Mouse (Mus musculus): ENCODE results near the gene Anxa6. TPM values are rescaled to one million over a fixed set of nuclear protein-coding genes. Genes with fewer than 3 reads are reported as not detected.

Gene Anxa6
- total and polyA plus RNA-seq, 3 experiments = 47.0 to 49.4 TPM; not detected in 1

DNA sequence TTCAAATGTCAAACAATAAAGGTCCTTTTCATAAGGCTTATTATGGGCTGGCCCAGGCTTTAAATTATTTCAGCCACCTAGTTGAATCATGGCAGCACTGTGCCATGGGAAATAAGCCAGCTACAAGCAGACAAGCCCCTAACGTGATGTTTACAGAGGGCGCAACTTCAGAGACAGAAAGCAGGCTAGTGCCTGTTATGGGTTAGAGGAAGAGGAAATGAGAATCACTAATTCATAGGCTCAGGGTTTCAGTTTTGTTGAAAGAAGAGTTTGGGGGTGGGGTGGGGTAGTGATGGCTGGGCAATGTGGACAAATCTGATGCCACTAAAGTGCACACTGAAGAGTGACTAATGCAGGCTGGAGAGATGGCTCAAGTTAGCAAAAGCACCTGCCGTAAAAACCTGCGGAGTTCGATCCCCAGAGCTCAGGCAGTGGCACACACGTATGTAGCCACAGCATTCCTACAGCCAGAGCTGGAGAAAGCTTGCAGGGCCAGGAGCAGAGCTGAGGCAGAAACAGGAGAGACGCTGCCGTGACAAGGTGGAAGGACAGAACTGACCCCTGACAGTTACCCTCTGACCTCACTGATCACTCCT lies 44.4 kb downstream of the Anxa6 start:
- no peaks in the 10 kb centered on the region for H3K9me3 ChIP-seq (replicated peaks; ENCODE audit: insufficient read depth, low read length)
- no peak overlapping the region for H3K9ac ChIP-seq (ENCODE audit: control insufficient read depth, low read depth, low read length, poor library complexity, severe bottlenecking)
- no peaks in the 10 kb centered on the region for H3K27me3 ChIP-seq (ENCODE audit: control insufficient read depth in 1 of 2, insufficient read depth in 2 of 2, low read length in 2 of 2)
- H3K27ac ChIP-seq (ENCODE audit: control insufficient read depth, low read depth, low read length) = no peak overlapping the region
- H3K4me3 ChIP-seq (ENCODE audit: control insufficient read depth in 1 of 2, insufficient read depth in 1 of 2, low read depth in 2 of 2, low read length in 2 of 2) = no peak overlapping the region
- no peaks in the 10 kb centered on the region for H3K4me1 ChIP-seq (ENCODE audit: control insufficient read depth in 1 of 2, insufficient read depth in 2 of 2, low read length in 2 of 2)
- no peaks in the 10 kb centered on the region for H3K36me3 ChIP-seq (ENCODE audit: control insufficient read depth in 1 of 2, insufficient read depth in 2 of 2, low read length in 2 of 2)
- no peak for DNase-seq (ENCODE audit: low read depth, low spot score)
- TF ChIP-seq RCOR1 (IDR thresholded peaks at IDR 0.05; ENCODE audit: low read depth, low read length) = no peak
- TF ChIP-seq CHD1 (IDR thresholded peaks at IDR 0.05; ENCODE audit: low read depth, low read length) = no peak
- TF ChIP-seq EP300 (IDR thresholded peaks at IDR 0.05; ENCODE audit: low read depth in 1 of 2, low read length in 2 of 2) = no peak
- TF ChIP-seq SMC3 (IDR thresholded peaks at IDR 0.05; ENCODE audit: low read depth, low read length) = no peak
- no peak for TF ChIP-seq USF2 (IDR thresholded peaks at IDR 0.05; ENCODE audit: borderline replicate concordance in 1 of 2, insufficient read depth in 1 of 2, low read depth in 1 of 2, low read length in 2 of 2)
- no peak for TF ChIP-seq ZNF384 (IDR thresholded peaks at IDR 0.05; ENCODE audit: low read depth, low read length)
- TF ChIP-seq ETS1 (IDR thresholded peaks at IDR 0.05; ENCODE audit: low read depth, low read length) = no peak
- no peaks in the 10 kb centered on the region for H3K79me2 ChIP-seq (ENCODE audit: control insufficient read depth, insufficient read depth, low read length, poor library complexity)

GRCm38 (mm10) chr11:54987974-54988373 lies 45.3 kb downstream of the Anxa6 start:
- no peaks in the 10 kb centered on the region for H3K79me2 ChIP-seq (ENCODE audit: control insufficient read depth, insufficient read depth, low read length, poor library complexity)
- H3K9ac ChIP-seq (ENCODE audit: control insufficient read depth, low read depth, low read length, poor library complexity, severe bottlenecking) = no peak overlapping the region
- H3K36me3 ChIP-seq (ENCODE audit: control insufficient read depth in 1 of 2, insufficient read depth in 2 of 2, low read length in 2 of 2) = no peaks in the 10 kb centered on the region
- peak; percentile 76 for DNase-seq (ENCODE audit: low read depth, low spot score)
- H3K9me3 ChIP-seq (replicated peaks; ENCODE audit: insufficient read depth, low read length) = no peaks in the 10 kb centered on the region
- no peaks in the 10 kb centered on the region for H3K27me3 ChIP-seq (ENCODE audit: control insufficient read depth in 1 of 2, insufficient read depth in 2 of 2, low read length in 2 of 2)
- no peak overlapping the region for H3K4me3 ChIP-seq (ENCODE audit: control insufficient read depth in 1 of 2, insufficient read depth in 1 of 2, low read depth in 2 of 2, low read length in 2 of 2)
- H3K4me1 ChIP-seq (ENCODE audit: control insufficient read depth in 1 of 2, insufficient read depth in 2 of 2, low read length in 2 of 2) = no peaks in the 10 kb centered on the region
- H3K27ac ChIP-seq (ENCODE audit: control insufficient read depth, low read depth, low read length) = no peak overlapping the region
- TF ChIP-seq RAD21 (IDR thresholded peaks at IDR 0.05; ENCODE audit: low read depth, low read length) = peak; percentile 59
- TF ChIP-seq MAFK (IDR thresholded peaks at IDR 0.05; ENCODE audit: borderline replicate concordance, low read depth, low read length) = no peak
- peak; percentile 83 to 97 (median 85) for TF ChIP-seq CTCF (IDR thresholded peaks at IDR 0.05 in 2 of 3, conservative IDR thresholded peaks at IDR 0.05 in 1 of 3; ENCODE audit: control insufficient read depth in 1 of 3, insufficient read depth in 1 of 3, low read depth in 2 of 3, low read length in 3 of 3, poor library complexity in 1 of 3, severe bottlenecking in 1 of 3)
- peak; percentile 78 for TF ChIP-seq SMC3 (IDR thresholded peaks at IDR 0.05; ENCODE audit: low read depth, low read length)
- TF ChIP-seq ZC3H11A (IDR thresholded peaks at IDR 0.05; ENCODE audit: low read depth, low read length) = peak; percentile 54
- TF ChIP-seq ZNF384 (IDR thresholded peaks at IDR 0.05; ENCODE audit: low read depth, low read length) = peak; percentile 96
- no peak for TF ChIP-seq KAT2A (conservative IDR thresholded peaks at IDR 0.05; ENCODE audit: low read depth, low read length)
- no peak for TF ChIP-seq USF1 (IDR thresholded peaks at IDR 0.05; ENCODE audit: low read depth, low read length)
- TF ChIP-seq TBP (IDR thresholded peaks at IDR 0.05; ENCODE audit: low read depth, low read length) = no peak
- TF ChIP-seq POLR2AphosphoS5 (IDR thresholded peaks at IDR 0.05; ENCODE audit: borderline replicate concordance, low read depth, low read length) = no peak
- TF ChIP-seq MEF2A (IDR thresholded peaks at IDR 0.05; ENCODE audit: extremely low read depth, insufficient replicate concordance, low read depth, low read length, poor library complexity, severe bottlenecking) = no peak
- no peak for TF ChIP-seq MAZ (IDR thresholded peaks at IDR 0.05; ENCODE audit: low read depth, low read length)
